Mouse (Mus musculus) small intestine, adult 2 months (tissue): ENCODE measurements around the gene Pabpc4.

ENCODE experiments used
- CTCF ChIP-seq: fragments of 200-500 bp; IDR thresholded peaks from 2 replicates; pipeline ENCODE4 v1.5.1; 2012; ENCODE audit warnings: low read depth, mild to moderate bottlenecking, control low read depth, inconsistent platforms, low read length, moderate library complexity, mixed read lengths; ENCODE audit not compliant: insufficient replicate concordance, insufficient read length; ENCODE audit errors: extremely low read depth
- POLR2A ChIP-seq: fragments of 200-500 bp; IDR thresholded peaks from 2 replicates; pipeline ENCODE4 v1.6.1; 2012; ENCODE audit warnings: low read depth, mild to moderate bottlenecking, control low read depth, inconsistent platforms, low read length, moderate library complexity

GRCm38 (mm10) chr4:123260071-123260746 lies 1.9 kb upstream of the Pabpc4 start:
- TF ChIP-seq CTCF (no peak), POLR2A (no peak)
